Mouse (Mus musculus) hindbrain, embryonic 15.5 days (tissue): ENCODE results near the gene Adh1. TPM values are rescaled to one million over a fixed set of nuclear protein-coding genes. Genes with fewer than 3 reads are reported as not detected.

Source experiments
- ATAC-seq: fragments of 200-750 bp; cut with Nextera tagmentation; 2 replicates; pipeline ENCODE4 v1.8.0; 2017; ENCODE audit warnings: low read depth, moderate number of reproducible peaks, moderate TSS enrichment; ENCODE audit not compliant: low FRiP score
- H3K27ac ChIP-seq: fragments of 300-500 bp; sonication (generic); replicated peaks from 2 replicates; pipeline ENCODE4 v1.5.1; 2015; ENCODE audit warnings: mild to moderate bottlenecking, inconsistent platforms
- H3K27me3 ChIP-seq: fragments of 300-500 bp; sonication (generic); 2 replicates; pipeline ENCODE4 v1.6.1; 2015; ENCODE audit warnings: control low read depth, inconsistent platforms
- H3K36me3 ChIP-seq: fragments of 300-500 bp; sonication (generic); 2 replicates; pipeline ENCODE4 v1.6.1; 2015; ENCODE audit warnings: control low read depth, inconsistent platforms
- H3K4me1 ChIP-seq: fragments of 300-500 bp; sonication (generic); replicated peaks from 2 replicates; pipeline ENCODE4 v1.6.1; 2015; ENCODE audit warnings: control low read depth, inconsistent platforms
- H3K4me2 ChIP-seq: fragments of 300-500 bp; sonication (generic); 2 replicates; pipeline ENCODE4 v1.6.1; 2015; ENCODE audit warnings: moderate library complexity, mild to moderate bottlenecking, inconsistent platforms
- H3K4me3 ChIP-seq: fragments of 300-500 bp; sonication (generic); 2 replicates; pipeline ENCODE4 v1.5.1; 2015; ENCODE audit warnings: mild to moderate bottlenecking, inconsistent platforms
- H3K9ac ChIP-seq: fragments of 300-500 bp; sonication (generic); 2 replicates; pipeline ENCODE4 v1.6.1; 2015; ENCODE audit warnings: inconsistent platforms
- H3K9me3 ChIP-seq: fragments of 300-500 bp; sonication (generic); 2 replicates; pipeline ENCODE4 v1.6.1; 2016; ENCODE audit warnings: control low read depth, inconsistent platforms
- WGBS: fragments of 180-500 bp; shearing (Covaris S2); methylation state at CpG from one replicate; pipeline ENCODE4 v1.1.7; 2015; 5-methylcytosine and 5-hydroxymethylcytosine counted together
- polyA plus RNA-seq: library from polyadenylated mRNA; unstranded; fragments of >200 nt; fragmentation: Nextera tagmentation; extraction: Ambion mirVana; gene quantifications from 2 replicates; pipeline ENCODE4 v1.2.1, GENCODE M21; 2015

Adh1 gene
- polyA plus RNA-seq, 1 experiment from 2014 or later = 1.3 TPM

DNA sequence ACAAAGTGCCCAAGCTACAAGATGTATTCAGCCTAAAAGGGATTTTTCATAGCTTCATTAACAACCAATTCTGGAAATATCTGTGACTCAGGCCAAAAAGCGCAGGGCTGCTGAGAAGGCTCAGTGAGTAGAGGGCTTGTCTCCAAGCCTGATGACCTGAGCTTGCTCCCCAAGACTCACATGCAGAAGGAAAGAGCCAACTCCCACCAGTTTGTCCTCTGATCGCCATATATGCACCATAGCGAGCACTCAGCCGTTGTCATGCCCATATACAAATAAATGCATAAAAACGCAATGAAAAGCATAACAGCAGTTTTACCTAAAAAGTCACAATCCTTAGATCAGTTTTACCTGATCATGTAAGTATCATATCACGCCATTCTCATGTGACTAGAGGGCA, 34.3 kb upstream of the Adh1 start:
- H3K9ac ChIP-seq = no peak overlapping the region
- no peaks in the 10 kb centered on the region for H3K9me3 ChIP-seq
- no peaks in the 10 kb centered on the region for H3K36me3 ChIP-seq
- no peak overlapping the region for H3K4me2 ChIP-seq
- H3K4me3 ChIP-seq = no peak overlapping the region
- 96% methylated on average over 6 of the region's 6 CpGs for WGBS
- no peaks in the 10 kb centered on the region for H3K4me1 ChIP-seq
- no peak for ATAC-seq
- no peaks in the 10 kb centered on the region for H3K27me3 ChIP-seq
- no peak overlapping the region for H3K27ac ChIP-seq

DNA sequence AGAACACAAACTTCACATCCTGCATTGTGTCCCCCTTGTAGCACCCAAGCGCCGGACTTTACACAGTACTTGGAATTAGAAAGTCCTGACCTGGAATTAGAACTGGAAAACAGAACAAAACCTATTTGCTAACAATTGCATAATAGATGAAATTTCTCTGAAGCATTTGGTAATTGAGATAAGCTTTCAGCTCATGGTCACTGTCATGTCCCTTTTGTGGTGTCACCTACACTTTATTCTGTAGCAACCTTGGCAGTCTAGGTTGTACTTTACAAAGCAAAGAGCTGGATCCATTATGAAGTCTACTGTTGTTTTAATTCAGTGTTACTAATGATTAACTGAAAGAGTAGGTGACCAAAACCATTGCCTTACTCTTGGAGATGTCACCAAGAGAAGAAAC, 33.7 kb upstream of the Adh1 start:
- H3K4me2 ChIP-seq = no peak overlapping the region
- H3K36me3 ChIP-seq = no peaks in the 10 kb centered on the region
- H3K4me3 ChIP-seq = no peak overlapping the region
- 94% methylated on average over 2 of the region's 2 CpGs for WGBS
- no peaks in the 10 kb centered on the region for H3K4me1 ChIP-seq
- no peak overlapping the region for H3K9ac ChIP-seq
- no peak for ATAC-seq
- no peaks in the 10 kb centered on the region for H3K27me3 ChIP-seq
- H3K9me3 ChIP-seq = no peaks in the 10 kb centered on the region
- H3K27ac ChIP-seq = no peak overlapping the region

DNA sequence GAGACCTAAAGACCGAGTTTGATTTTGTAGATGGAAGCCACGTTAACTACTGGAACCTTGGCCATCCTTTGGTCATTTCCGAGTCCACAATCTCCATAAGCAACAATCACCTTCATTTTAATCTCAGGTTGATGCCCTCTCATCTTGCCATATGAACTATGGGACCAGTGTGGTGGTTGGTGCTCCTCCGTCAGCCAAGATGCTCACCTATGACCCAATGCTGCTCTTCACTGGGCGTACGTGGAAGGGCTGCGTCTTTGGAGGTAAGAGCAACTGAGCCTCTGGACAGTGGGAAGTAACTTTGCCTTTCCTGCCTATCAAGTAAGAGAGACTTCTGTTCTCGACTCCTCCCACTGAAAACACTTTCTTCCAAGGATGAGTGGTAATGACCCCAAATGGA, 33.0 kb upstream of the Adh1 start:
- no peaks in the 10 kb centered on the region for H3K27me3 ChIP-seq
- H3K4me2 ChIP-seq = no peak overlapping the region
- H3K4me3 ChIP-seq = no peak overlapping the region
- no peak for ATAC-seq
- no peaks in the 10 kb centered on the region for H3K4me1 ChIP-seq
- H3K36me3 ChIP-seq = no peaks in the 10 kb centered on the region
- no peaks in the 10 kb centered on the region for H3K9me3 ChIP-seq
- H3K27ac ChIP-seq = no peak overlapping the region
- 95% methylated on average over 8 of the region's 8 CpGs for WGBS
- no peak overlapping the region for H3K9ac ChIP-seq

DNA sequence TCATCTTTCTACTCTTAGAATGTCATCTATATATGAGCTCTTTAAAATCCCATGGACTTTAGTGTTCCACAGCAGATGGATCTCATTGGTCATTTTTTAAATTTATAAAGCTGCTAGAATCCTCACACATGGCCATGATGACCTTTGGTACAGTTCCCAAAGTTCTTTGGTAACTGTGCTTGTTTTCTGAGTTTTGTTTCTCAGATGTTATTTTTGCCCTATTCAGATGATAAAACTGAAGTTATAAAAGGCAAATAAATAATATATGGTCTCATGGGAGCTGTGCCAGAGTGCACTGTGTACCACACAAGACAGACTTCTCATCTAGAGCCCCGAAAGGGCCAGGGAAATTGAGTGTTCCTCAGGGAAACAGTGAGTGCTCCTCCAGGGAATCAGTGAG, 31.3 kb upstream of the Adh1 start:
- H3K4me1 ChIP-seq = no peaks in the 10 kb centered on the region
- H3K27me3 ChIP-seq = no peaks in the 10 kb centered on the region
- no peak overlapping the region for H3K9ac ChIP-seq
- WGBS = 85% methylated on average over 1 of the region's 1 CpGs
- H3K4me2 ChIP-seq = no peak overlapping the region
- no peak overlapping the region for H3K4me3 ChIP-seq
- ATAC-seq = no peak
- H3K27ac ChIP-seq = no peak overlapping the region
- no peaks in the 10 kb centered on the region for H3K36me3 ChIP-seq
- H3K9me3 ChIP-seq = no peaks in the 10 kb centered on the region

DNA sequence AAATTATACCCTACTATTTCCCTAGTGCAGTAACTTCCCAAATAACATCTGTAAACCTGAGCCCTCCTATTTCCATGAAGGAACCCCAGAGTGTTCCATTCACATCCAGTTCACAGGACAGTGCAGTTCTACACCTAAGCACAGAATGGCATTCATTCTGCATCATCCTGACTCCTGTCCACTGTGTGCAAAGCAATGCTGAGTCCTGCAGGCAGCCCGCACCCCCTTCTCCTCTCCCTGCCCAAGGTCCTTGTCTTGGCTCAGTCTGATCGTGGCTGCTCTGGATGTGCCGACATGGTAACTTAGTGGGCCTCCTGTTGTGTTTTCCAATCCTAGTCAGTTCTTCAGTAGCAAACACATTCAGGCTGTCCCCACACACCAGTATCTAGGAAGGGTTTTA, 30.5 kb upstream of the Adh1 start:
- H3K4me2 ChIP-seq = no peak overlapping the region
- H3K4me1 ChIP-seq = no peaks in the 10 kb centered on the region
- H3K27me3 ChIP-seq = no peaks in the 10 kb centered on the region
- H3K9me3 ChIP-seq = no peaks in the 10 kb centered on the region
- no peak overlapping the region for H3K4me3 ChIP-seq
- H3K36me3 ChIP-seq = no peaks in the 10 kb centered on the region
- no peak for ATAC-seq
- H3K27ac ChIP-seq = no peak overlapping the region
- no peak overlapping the region for H3K9ac ChIP-seq
- WGBS = 78% methylated on average over 3 of the region's 3 CpGs

DNA sequence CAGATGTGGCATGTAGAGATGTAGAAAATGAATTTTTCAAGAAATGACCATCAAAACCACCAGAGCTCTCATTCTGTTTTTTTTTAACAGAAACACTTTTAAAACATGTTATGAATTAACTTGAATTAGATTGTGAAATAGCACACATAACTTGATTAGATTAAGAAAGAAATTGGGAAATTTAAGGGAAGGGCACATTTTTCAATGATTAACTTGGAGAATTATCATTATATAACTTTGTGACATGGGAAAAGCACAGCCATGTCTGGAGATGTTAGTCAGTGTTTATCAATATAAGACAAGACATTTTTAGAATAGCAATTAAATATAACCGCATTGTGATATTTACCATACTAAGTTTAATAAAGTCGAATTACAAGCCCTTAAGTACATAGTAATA, 29.3 kb upstream of the Adh1 start:
- Histone ChIP-seq H3K4me1 (no peaks in the 10 kb centered on the region), H3K4me2 (no peak overlapping the region), H3K4me3 (no peak overlapping the region), H3K27ac (no peak overlapping the region), H3K9me3 (no peaks in the 10 kb centered on the region), H3K27me3 (no peaks in the 10 kb centered on the region), H3K36me3 (no peaks in the 10 kb centered on the region), H3K9ac (no peak overlapping the region)
- WGBS = 90% methylated on average over 2 of the region's 2 CpGs
- no peak for ATAC-seq

DNA sequence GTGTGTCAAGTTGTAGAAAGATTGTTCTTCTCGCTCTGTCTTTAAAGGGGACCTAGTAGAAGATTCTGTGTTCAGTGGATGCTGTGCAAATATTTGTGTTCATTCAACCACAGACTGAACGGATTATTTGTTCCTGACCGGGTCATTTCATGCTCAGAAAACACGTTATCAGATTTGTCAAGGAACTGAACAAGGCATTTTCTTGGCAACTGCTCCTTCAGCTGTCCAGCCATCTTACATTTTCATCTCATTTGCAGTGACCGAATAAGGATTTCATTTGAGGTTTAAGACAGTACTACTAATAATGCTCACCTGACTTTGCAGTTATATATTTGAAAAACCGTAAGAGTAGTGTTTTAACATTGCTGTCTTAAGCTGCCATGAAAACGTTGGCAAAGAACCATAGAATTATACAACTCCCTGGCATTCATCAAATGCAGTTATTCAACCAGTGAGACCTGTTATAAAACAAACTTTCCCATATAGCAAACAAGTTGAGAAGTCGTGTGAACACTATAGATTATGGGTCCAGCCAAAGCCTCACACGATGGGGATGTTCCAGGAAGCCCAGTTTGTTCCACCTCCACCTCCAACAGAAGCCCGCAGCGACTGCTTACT, 24.1 kb upstream of the Adh1 start:
- Histone ChIP-seq H3K27me3 (no peaks in the 10 kb centered on the region), H3K9ac (no peak overlapping the region), H3K4me2 (no peak overlapping the region), H3K4me1 (peaks cover 3% of the 10 kb centered on the region; the same call in 1 of the 2 replicates), H3K27ac (no peak overlapping the region), H3K36me3 (no peaks in the 10 kb centered on the region), H3K4me3 (no peak overlapping the region), H3K9me3 (no peaks in the 10 kb centered on the region)
- 73% methylated on average over 11 of the region's 11 CpGs for WGBS
- ATAC-seq = no peak

DNA sequence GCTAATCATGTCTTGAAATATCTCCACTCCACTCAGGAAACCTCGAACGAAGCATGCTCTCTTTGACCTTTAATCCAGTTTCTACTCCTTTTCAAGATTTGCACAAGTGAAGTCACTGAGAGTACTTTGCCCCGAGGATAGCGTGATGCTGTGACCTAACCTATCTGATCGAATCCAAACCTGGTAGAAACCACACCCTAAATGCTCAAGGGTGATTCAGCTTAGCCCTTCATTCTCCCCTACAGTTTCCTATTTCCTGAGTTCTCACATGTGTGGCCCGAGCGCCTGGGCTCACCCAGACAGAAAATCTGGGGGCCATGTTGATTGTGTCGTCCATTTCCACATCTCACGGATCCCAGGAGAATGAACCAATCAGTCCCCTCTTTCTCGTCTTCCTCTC, 22.7 kb upstream of the Adh1 start:
- 87% methylated on average over 10 of the region's 10 CpGs for WGBS
- Histone ChIP-seq H3K27me3 (no peaks in the 10 kb centered on the region), H3K36me3 (no peaks in the 10 kb centered on the region), H3K9me3 (no peaks in the 10 kb centered on the region), H3K27ac (no peak overlapping the region), H3K9ac (no peak overlapping the region), H3K4me3 (no peak overlapping the region), H3K4me2 (no peak overlapping the region), H3K4me1 (peaks cover 11% of the 10 kb centered on the region; the same call in 1 of the 2 replicates)
- no peak for ATAC-seq

DNA sequence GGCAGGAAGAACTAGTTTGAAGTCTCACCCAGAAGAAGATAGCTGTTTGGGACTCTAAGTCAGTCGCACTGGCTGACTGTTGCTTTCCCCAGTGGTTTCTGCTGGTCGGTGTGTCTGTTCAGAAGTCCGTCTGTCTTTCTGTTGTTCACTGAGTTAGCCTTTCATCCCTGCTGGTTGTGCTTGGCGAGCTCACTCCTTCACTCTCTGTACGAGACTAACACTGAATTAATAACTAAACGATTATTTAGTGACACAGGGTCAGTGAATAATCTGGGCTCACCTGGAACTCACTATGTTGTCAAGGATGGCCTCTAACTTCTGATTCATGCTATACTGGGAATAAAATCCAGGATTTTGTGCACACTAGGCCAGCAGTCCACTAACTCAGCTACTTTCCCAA, 21.3 kb upstream of the Adh1 start:
- H3K9me3 ChIP-seq = no peaks in the 10 kb centered on the region
- H3K4me1 ChIP-seq = peaks cover 11% of the 10 kb centered on the region; the same call in 1 of the 2 replicates
- no peaks in the 10 kb centered on the region for H3K27me3 ChIP-seq
- 82% methylated on average over 6 of the region's 6 CpGs for WGBS
- no peak overlapping the region for H3K4me3 ChIP-seq
- no peak overlapping the region for H3K4me2 ChIP-seq
- H3K27ac ChIP-seq = no peak overlapping the region
- H3K36me3 ChIP-seq = no peaks in the 10 kb centered on the region
- ATAC-seq = no peak
- H3K9ac ChIP-seq = no peak overlapping the region

DNA sequence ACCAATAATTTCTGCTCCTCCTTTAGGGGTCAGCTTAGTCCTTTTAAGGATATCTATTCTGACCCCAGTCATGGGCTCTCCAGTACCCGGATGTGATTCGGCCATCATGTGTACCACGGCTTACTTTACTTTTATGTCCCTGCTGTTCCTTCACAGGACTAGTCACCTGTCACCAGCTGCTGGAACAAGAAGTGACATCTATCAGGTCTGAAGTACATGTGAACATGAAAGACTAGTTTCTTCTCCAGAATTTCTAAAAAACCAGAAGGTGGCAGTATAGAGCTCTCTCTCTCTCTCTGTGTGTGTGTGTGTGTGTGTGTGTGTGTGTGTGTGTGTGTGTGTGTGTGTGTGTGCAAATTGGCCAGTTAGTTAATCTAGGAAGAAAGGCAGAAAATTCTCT, 20.4 kb upstream of the Adh1 start:
- ATAC-seq = no peak
- Histone ChIP-seq H3K36me3 (no peaks in the 10 kb centered on the region), H3K27me3 (no peaks in the 10 kb centered on the region), H3K27ac (no peak overlapping the region), H3K4me1 (peaks cover 11% of the 10 kb centered on the region; the same call in 1 of the 2 replicates), H3K4me3 (no peak overlapping the region), H3K9ac (no peak overlapping the region), H3K9me3 (no peaks in the 10 kb centered on the region), H3K4me2 (no peak overlapping the region)
- WGBS = 94% methylated on average over 3 of the region's 3 CpGs

DNA sequence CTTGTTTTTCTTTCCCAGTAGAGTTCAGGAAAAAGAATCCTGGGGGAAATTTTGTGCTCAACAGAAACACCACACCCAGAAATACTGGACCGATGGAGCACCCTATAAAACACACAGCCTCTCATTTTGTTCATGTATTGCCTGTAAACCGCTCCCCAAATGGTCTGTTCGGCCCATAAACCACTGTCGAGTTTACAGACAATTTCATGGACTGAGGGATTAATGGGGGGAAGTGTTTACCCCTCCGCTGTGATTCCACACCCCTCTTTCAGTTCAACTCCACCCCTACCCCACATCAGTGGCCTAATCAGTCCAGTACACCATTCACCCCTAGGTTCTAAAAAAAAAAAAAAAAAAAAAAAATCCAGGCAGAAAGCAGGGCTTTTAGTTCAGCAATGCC, 19.8 kb upstream of the Adh1 start:
- WGBS = 85% methylated on average over 5 of the region's 5 CpGs
- peaks cover 11% of the 10 kb centered on the region; the same call in 1 of the 2 replicates for H3K4me1 ChIP-seq
- H3K36me3 ChIP-seq = no peaks in the 10 kb centered on the region
- no peak overlapping the region for H3K27ac ChIP-seq
- no peaks in the 10 kb centered on the region for H3K27me3 ChIP-seq
- no peak for ATAC-seq
- no peak overlapping the region for H3K9ac ChIP-seq
- no peaks in the 10 kb centered on the region for H3K9me3 ChIP-seq
- H3K4me2 ChIP-seq = no peak overlapping the region
- H3K4me3 ChIP-seq = no peak overlapping the region

DNA sequence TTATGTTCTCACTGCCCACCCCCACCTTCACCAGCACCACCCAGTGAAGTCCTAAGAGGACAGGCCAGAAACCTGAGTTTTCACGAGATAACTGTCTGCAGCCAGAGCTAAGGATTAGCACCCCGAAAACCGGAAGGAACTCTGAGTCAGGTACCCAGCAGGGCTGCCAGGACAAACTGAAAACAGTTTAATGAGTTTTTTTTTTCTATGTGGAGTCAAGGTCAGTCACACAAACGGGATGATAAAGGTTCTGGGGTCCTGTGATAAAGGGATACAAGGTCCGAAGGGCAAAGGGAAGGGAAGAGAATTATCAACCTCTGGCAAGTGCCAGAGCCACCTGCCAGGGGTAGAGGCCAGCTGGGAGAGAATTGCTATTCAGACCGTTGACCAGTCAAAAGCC, 19.4 kb upstream of the Adh1 start:
- WGBS = 69% methylated on average over 6 of the region's 6 CpGs
- no peaks in the 10 kb centered on the region for H3K27me3 ChIP-seq
- ATAC-seq = no peak

More for the DNA sequence above, 19.4 kb upstream of the Adh1 start:
- no peaks in the 10 kb centered on the region for H3K36me3 ChIP-seq
- H3K9ac ChIP-seq = no peak overlapping the region
- H3K4me3 ChIP-seq = no peak overlapping the region
- H3K9me3 ChIP-seq = no peaks in the 10 kb centered on the region
- H3K4me2 ChIP-seq = no peak overlapping the region
- peaks cover 11% of the 10 kb centered on the region; the same call in 1 of the 2 replicates for H3K4me1 ChIP-seq
- H3K27ac ChIP-seq = no peak overlapping the region
